Mouse (Mus musculus): ENCODE data around the gene Pmpca. TPM values are rescaled to one million over a fixed set of nuclear protein-coding genes. Genes with fewer than 3 reads are reported as not detected.

Pmpca gene
- polyA plus RNA-seq (2012; rRNA removed), result 11.5 and 16.4 TPM in 2 replicates

GRCm38 (mm10) chr2:26389154-26389690 lies at the start of gene Pmpca, which contains the start of gene Entr1:
Gene Pmpca, plus strand, starts transcription at chr2:26389339.
Gene Entr1, minus strand, starts transcription at chr2:26389316.

GRCm38 (mm10) chr2:26351358-26352290 lies 37.5 kb upstream of the Pmpca start, which contains the start of gene Dnlz:
Gene Dnlz, minus strand, starts transcription at chr2:26352110.

GRCm38 (mm10) chr2:26360772-26361171 lies 28.4 kb upstream of the Pmpca start, which contains the start of gene Card9:
Gene Card9, minus strand, starts transcription at chr2:26360918.

GRCm38 (mm10) chr2:26380131-26380771 lies 8.9 kb upstream of the Pmpca start, which contains the start of gene Snapc4:
Gene Snapc4, minus strand, starts transcription at chr2:26380653.

GRCm38 (mm10) chr2:26408515-26409356 lies 19.6 kb downstream of the Pmpca start, which contains the start of gene Inpp5e:
Gene Inpp5e, minus strand, starts transcription at chr2:26409203.

GRCm38 (mm10) chr2:26444946-26445665 lies 56.0 kb downstream of the Pmpca start, which contains the start of gene Sec16a:
Gene Sec16a, minus strand, starts transcription at chr2:26445216.

Other genes starting within 250 kb of the Pmpca start
- gene Lhx3, start 181.1 kb upstream of the Pmpca start, polyA plus RNA-seq (2012; rRNA removed), result 0.11 and 0.25 TPM in 2 replicates
- gene Qsox2, start 151.8 kb upstream of the Pmpca start, polyA plus RNA-seq (2012; rRNA removed), result 7.0 and 9.2 TPM in 2 replicates
- 0.48 and 0.97 TPM in 2 replicates for gene Ccdc187, start 94.8 kb upstream of the Pmpca start, polyA plus RNA-seq (2012; rRNA removed)
- gene Gpsm1, start 73.8 kb upstream of the Pmpca start, polyA plus RNA-seq (2012; rRNA removed), result 11.7 and 17.3 TPM in 2 replicates
- 15.0 and 20.4 TPM in 2 replicates for gene Dnlz, start 37.2 kb upstream of the Pmpca start, polyA plus RNA-seq (2012; rRNA removed)
- gene Card9, start 28.4 kb upstream of the Pmpca start, polyA plus RNA-seq (2012; rRNA removed), result 2.2 and 3.2 TPM in 2 replicates
- 18.8 and 20.6 TPM in 2 replicates for gene Snapc4, start 8.7 kb upstream of the Pmpca start, polyA plus RNA-seq (2012; rRNA removed)
- 29.6 and 29.9 TPM in 2 replicates for gene Entr1, start within 50 bp of the Pmpca start, polyA plus RNA-seq (2012; rRNA removed)
- gene Inpp5e, start 19.9 kb downstream of the Pmpca start, polyA plus RNA-seq (2012; rRNA removed), result 7.3 and 11.0 TPM in 2 replicates
- gene Sec16a, start 55.9 kb downstream of the Pmpca start, polyA plus RNA-seq (2012; rRNA removed), result 37.5 and 46.3 TPM in 2 replicates
- gene Notch1, start 127.3 kb downstream of the Pmpca start, polyA plus RNA-seq (2012; rRNA removed), result 10.8 and 17.6 TPM in 2 replicates
- gene Egfl7, start 190.7 kb downstream of the Pmpca start, polyA plus RNA-seq (2012; rRNA removed), result 132 and 149 TPM in 2 replicates
- gene Gm20532, start 197.3 kb downstream of the Pmpca start, polyA plus RNA-seq (2012; rRNA removed), result not detected in 2 replicates
- 99.1 and 128 TPM in 2 replicates for gene Agpat2, start 215.1 kb downstream of the Pmpca start, polyA plus RNA-seq (2012; rRNA removed)
- gene Fam69b, start 239.1 kb downstream of the Pmpca start, polyA plus RNA-seq (2012; rRNA removed), result 8.1 and 11.9 TPM in 2 replicates